Mouse (Mus musculus) macrophage (primary cell): ENCODE measurements around the gene Teddm1a. TPM values are rescaled to one million over a fixed set of nuclear protein-coding genes. Genes with fewer than 3 reads are reported as not detected.

Experiments
- H3K27ac ChIP-seq: fragments of 350-480 bp; formaldehyde crosslinking; 2 replicates; pipeline ENCODE4 v1.9.0; 2021
- H3K36me3 ChIP-seq: fragments of 350-480 bp; formaldehyde crosslinking; 2 replicates; pipeline ENCODE4 v1.9.0; 2021; ENCODE audit errors: inconsistent target
- H3K4me3 ChIP-seq: fragments of 350-480 bp; formaldehyde crosslinking; 2 replicates; pipeline ENCODE4 v1.9.0; 2021; ENCODE audit errors: inconsistent target
- H3K79me2 ChIP-seq: fragments of 350-480 bp; formaldehyde crosslinking; 2 replicates; pipeline ENCODE4 v1.9.0; 2021; ENCODE audit errors: inconsistent target
- WGBS: methylation state at CpG from one replicate; pipeline ENCODE4 v1.1.7; 2026; ENCODE audit warnings: inconsistent platforms; ENCODE audit not compliant: missing documents; 5-methylcytosine and 5-hydroxymethylcytosine counted together
- polyA plus RNA-seq: library from polyadenylated mRNA; stranded (reverse); fragments of 250-400 nt; gene quantifications from 3 replicates; pipeline ENCODE4 v1.2.4, GENCODE M21; 2018; ENCODE audit warnings: inconsistent platforms

Gene Teddm1a
- polyA plus RNA-seq, 1 experiment from 2014 or later: not detected

- H3K27ac ChIP-seq: peak overlapping the region; percentile 62
- 27% methylated on average over 22 of the region's 22 CpGs for WGBS
- H3K79me2 ChIP-seq: peaks cover 31% of the 10 kb centered on the region
- peaks cover 16% of the 10 kb centered on the region for H3K36me3 ChIP-seq
- peak overlapping the region; percentile 81 for H3K4me3 ChIP-seq
Measured at GRCm38 (mm10) chr1:153898989-153899730, 7.6 kb downstream of the Teddm1a start.

GRCm38 (mm10) chr1:153899731-153900380, 8.3 kb downstream of the Teddm1a start, which contains the start of the genes Glul and Teddm2:
Gene Glul, plus strand, starts transcription at chr1:153899944.
Gene Teddm2, minus strand, starts transcription at chr1:153900228.
- Histone ChIP-seq H3K79me2 (peaks cover 31% of the 10 kb centered on the region), H3K4me3 (peak within 1 kb of the TSS; percentile 81), H3K36me3 (peaks cover 23% of the 10 kb centered on the region), H3K27ac (peak within 1 kb of the TSS; percentile 62)
- under 1% methylated on average over 42 of the region's 51 CpGs for WGBS

GRCm38 (mm10) chr1:153900381-153900780, 8.8 kb downstream of the Teddm1a start:
- Histone ChIP-seq H3K27ac (peak overlapping the region; percentile 55), H3K4me3 (peak overlapping the region; percentile 81), H3K79me2 (peaks cover 31% of the 10 kb centered on the region), H3K36me3 (peaks cover 28% of the 10 kb centered on the region)
- WGBS: under 1% methylated on average over 36 of the region's 36 CpGs

GRCm38 (mm10) chr1:153900860-153901730, 9.6 kb downstream of the Teddm1a start:
- peaks cover 35% of the 10 kb centered on the region for H3K36me3 ChIP-seq
- WGBS: 4% methylated on average over 25 of the region's 25 CpGs
- peak overlapping the region; percentile 34 for H3K27ac ChIP-seq
- H3K4me3 ChIP-seq: peak overlapping the region; percentile 81
- H3K79me2 ChIP-seq: peaks cover 31% of the 10 kb centered on the region

- Histone ChIP-seq H3K27ac (no peak overlapping the region), H3K36me3 (peaks cover 55% of the 10 kb centered on the region), H3K79me2 (peaks cover 31% of the 10 kb centered on the region), H3K4me3 (no peak overlapping the region)
- 96% methylated on average over 13 of the region's 13 CpGs for WGBS
Measured at GRCm38 (mm10) chr1:153903006-153903405, 11.5 kb downstream of the Teddm1a start.

- peaks cover 31% of the 10 kb centered on the region for H3K79me2 ChIP-seq
Measured at GRCm38 (mm10) chr1:153904236-153904635, 12.7 kb downstream of the Teddm1a start.

GRCm38 (mm10) chr1:153905884-153906283, 14.3 kb downstream of the Teddm1a start:
- Histone ChIP-seq H3K36me3 (peaks cover 63% of the 10 kb centered on the region), H3K79me2 (peaks cover 26% of the 10 kb centered on the region), H3K4me3 (no peak overlapping the region), H3K27ac (no peak overlapping the region)
- 95% methylated on average over 3 of the region's 3 CpGs for WGBS

More at GRCm38 (mm10) chr1:153904236-153904635, 12.7 kb downstream of the Teddm1a start:
- H3K27ac ChIP-seq: no peak overlapping the region
- peaks cover 63% of the 10 kb centered on the region for H3K36me3 ChIP-seq
- WGBS: 96% methylated on average over 14 of the region's 14 CpGs
- no peak overlapping the region for H3K4me3 ChIP-seq

GRCm38 (mm10) chr1:153908208-153908607, 16.7 kb downstream of the Teddm1a start:
- WGBS: 67% methylated on average over 6 of the region's 6 CpGs
- H3K36me3 ChIP-seq: peaks cover 57% of the 10 kb centered on the region

GRCm38 (mm10) chr1:153908741-153909140, 17.2 kb downstream of the Teddm1a start:
- Histone ChIP-seq H3K27ac (no peak overlapping the region), H3K4me3 (no peak overlapping the region), H3K79me2 (no peaks in the 10 kb centered on the region), H3K36me3 (peaks cover 51% of the 10 kb centered on the region)
- 92% methylated on average over 4 of the region's 4 CpGs for WGBS

More at GRCm38 (mm10) chr1:153908208-153908607, 16.7 kb downstream of the Teddm1a start:
- Histone ChIP-seq H3K79me2 (peaks cover 3% of the 10 kb centered on the region; the same call in 1 of the 2 replicates), H3K27ac (no peak overlapping the region), H3K4me3 (no peak overlapping the region)

GRCm38 (mm10) chr1:153909213-153909962, 17.8 kb downstream of the Teddm1a start:
- no peaks in the 10 kb centered on the region for H3K79me2 ChIP-seq
- H3K36me3 ChIP-seq: peaks cover 45% of the 10 kb centered on the region
- H3K4me3 ChIP-seq: no peak overlapping the region
- WGBS: 50% methylated on average over 10 of the region's 10 CpGs
- H3K27ac ChIP-seq: 0 out of 2 replicates have a peak overlapping the region, but pooled peaks have one; percentile 41

GRCm38 (mm10) chr1:153909963-153910291, 18.4 kb downstream of the Teddm1a start:
- WGBS: 55% methylated on average over 9 of the region's 9 CpGs
- no peak overlapping the region for H3K4me3 ChIP-seq
- H3K36me3 ChIP-seq: peaks cover 40% of the 10 kb centered on the region
- H3K79me2 ChIP-seq: no peaks in the 10 kb centered on the region
- H3K27ac ChIP-seq: peak overlapping the region; percentile 41

- Histone ChIP-seq H3K27ac (peak overlapping the region; percentile 41), H3K36me3 (peaks cover 35% of the 10 kb centered on the region), H3K4me3 (no peak overlapping the region), H3K79me2 (no peaks in the 10 kb centered on the region)
- WGBS: 27% methylated on average over 5 of the region's 5 CpGs
Measured at GRCm38 (mm10) chr1:153910423-153910822, 18.9 kb downstream of the Teddm1a start.

GRCm38 (mm10) chr1:153911276-153911795, 19.8 kb downstream of the Teddm1a start:
- H3K36me3 ChIP-seq: peaks cover 25% of the 10 kb centered on the region
- H3K4me3 ChIP-seq: no peak overlapping the region
- 93% methylated on average over 6 of the region's 6 CpGs for WGBS
- H3K79me2 ChIP-seq: no peaks in the 10 kb centered on the region
- no peak overlapping the region for H3K27ac ChIP-seq
